Mouse (Mus musculus) midbrain, embryonic 15.5 days (tissue): ENCODE measurements around the gene Osbpl10. TPM values are rescaled to one million over a fixed set of nuclear protein-coding genes. Genes with fewer than 3 reads are reported as not detected.

ENCODE experiments used
- ATAC-seq: fragments of 200-750 bp; cut with Nextera tagmentation; replicated peaks from 2 replicates; pipeline ENCODE4 v1.8.0; 2017; ENCODE audit warnings: moderate TSS enrichment
- H3K27ac ChIP-seq: fragments of 300-500 bp; sonication (generic); 2 replicates; pipeline ENCODE4 v1.5.1; 2015; ENCODE audit warnings: mild to moderate bottlenecking, inconsistent platforms
- H3K27me3 ChIP-seq: fragments of 300-500 bp; sonication (generic); replicated peaks from 2 replicates; pipeline ENCODE4 v1.6.1; 2015; ENCODE audit warnings: inconsistent platforms
- H3K36me3 ChIP-seq: fragments of 300-500 bp; sonication (generic); replicated peaks from 2 replicates; pipeline ENCODE4 v1.6.1; 2015; ENCODE audit warnings: inconsistent platforms
- H3K4me1 ChIP-seq: fragments of 300-500 bp; sonication (generic); 2 replicates; pipeline ENCODE4 v1.6.1; 2015; ENCODE audit warnings: inconsistent platforms
- H3K4me2 ChIP-seq: fragments of 300-500 bp; sonication (generic); 2 replicates; pipeline ENCODE4 v1.6.1; 2015; ENCODE audit warnings: inconsistent platforms, mild to moderate bottlenecking, moderate library complexity
- H3K4me3 ChIP-seq: fragments of 300-500 bp; sonication (generic); 2 replicates; pipeline ENCODE4 v1.5.1; 2015; ENCODE audit warnings: mild to moderate bottlenecking, inconsistent platforms
- H3K9ac ChIP-seq: fragments of 300-500 bp; sonication (generic); 2 replicates; pipeline ENCODE4 v1.6.1; 2015; ENCODE audit warnings: mild to moderate bottlenecking, inconsistent platforms
- H3K9me3 ChIP-seq: fragments of 300-500 bp; sonication (generic); 2 replicates; pipeline ENCODE4 v1.6.1; 2016; ENCODE audit warnings: inconsistent platforms
- WGBS: fragments of 180-500 bp; shearing (Covaris S2); methylation state at CpG from one replicate; pipeline ENCODE4 v1.1.7; 2015; ENCODE audit warnings: mixed read lengths; 5-methylcytosine and 5-hydroxymethylcytosine counted together
- polyA plus RNA-seq: library from polyadenylated mRNA; unstranded; fragments of >200 nt; fragmentation: Nextera tagmentation; extraction: Ambion mirVana; gene quantifications from 2 replicates; pipeline ENCODE4 v1.2.1, GENCODE M21; 2015

The Osbpl10 gene
- polyA plus RNA-seq, 1 experiment from 2014 or later = 2.8 TPM

- no peak overlapping the region for H3K4me3 ChIP-seq
- H3K4me2 ChIP-seq = no peak overlapping the region
- no peaks in the 10 kb centered on the region for H3K36me3 ChIP-seq
- no peaks in the 10 kb centered on the region for H3K9me3 ChIP-seq
- 93% methylated on average over 1 of the region's 1 CpGs for WGBS
- ATAC-seq = no peak
- H3K9ac ChIP-seq = no peak overlapping the region
- H3K27me3 ChIP-seq = no peaks in the 10 kb centered on the region
- H3K27ac ChIP-seq = no peak overlapping the region
- H3K4me1 ChIP-seq = no peaks in the 10 kb centered on the region
Measured at GRCm38 (mm10) chr9:115064834-115065233, 86.5 kb downstream of the Osbpl10 start.

- H3K4me3 ChIP-seq = no peak overlapping the region
- H3K9ac ChIP-seq = no peak overlapping the region
- WGBS = 80% methylated on average over 8 of the region's 9 CpGs
- H3K9me3 ChIP-seq = no peaks in the 10 kb centered on the region
- H3K27ac ChIP-seq = no peak overlapping the region
- no peaks in the 10 kb centered on the region for H3K36me3 ChIP-seq
- ATAC-seq = no peak
- H3K4me1 ChIP-seq = no peaks in the 10 kb centered on the region
- no peak overlapping the region for H3K4me2 ChIP-seq
- no peaks in the 10 kb centered on the region for H3K27me3 ChIP-seq
Measured at GRCm38 (mm10) chr9:115067071-115067470, 88.7 kb downstream of the Osbpl10 start.

- 89% methylated on average over 4 of the region's 4 CpGs for WGBS
- H3K4me3 ChIP-seq = no peak overlapping the region
- no peaks in the 10 kb centered on the region for H3K4me1 ChIP-seq
- ATAC-seq = no peak
- H3K27me3 ChIP-seq = no peaks in the 10 kb centered on the region
- no peaks in the 10 kb centered on the region for H3K9me3 ChIP-seq
- H3K9ac ChIP-seq = no peak overlapping the region
- no peak overlapping the region for H3K27ac ChIP-seq
- no peaks in the 10 kb centered on the region for H3K36me3 ChIP-seq
- H3K4me2 ChIP-seq = no peak overlapping the region
Measured at GRCm38 (mm10) chr9:115075191-115075590, 96.8 kb downstream of the Osbpl10 start.

GRCm38 (mm10) chr9:115088295-115088993, 110.1 kb downstream of the Osbpl10 start:
- peak; percentile 75 for ATAC-seq
- 51% methylated on average over 17 of the region's 17 CpGs for WGBS
- H3K27me3 ChIP-seq = no peaks in the 10 kb centered on the region
- 0 out of 2 replicates have a peak, but pooled peaks cover 5% of the 10 kb centered on the region for H3K4me1 ChIP-seq
- no peak overlapping the region for H3K4me3 ChIP-seq
- no peaks in the 10 kb centered on the region for H3K9me3 ChIP-seq
- H3K9ac ChIP-seq = no peak overlapping the region
- no peaks in the 10 kb centered on the region for H3K36me3 ChIP-seq
- no peak overlapping the region for H3K27ac ChIP-seq
- no peak overlapping the region for H3K4me2 ChIP-seq

GRCm38 (mm10) chr9:115089644-115090043, 111.3 kb downstream of the Osbpl10 start:
- Histone ChIP-seq H3K9me3 (no peaks in the 10 kb centered on the region), H3K36me3 (no peaks in the 10 kb centered on the region), H3K4me1 (0 out of 2 replicates have a peak, but pooled peaks cover 5% of the 10 kb centered on the region), H3K27me3 (no peaks in the 10 kb centered on the region), H3K9ac (no peak overlapping the region), H3K27ac (no peak overlapping the region), H3K4me2 (no peak overlapping the region), H3K4me3 (no peak overlapping the region)
- 74% methylated on average over 5 of the region's 5 CpGs for WGBS
- ATAC-seq = no peak

GRCm38 (mm10) chr9:115096481-115096880, 118.1 kb downstream of the Osbpl10 start:
- Histone ChIP-seq H3K27ac (no peak overlapping the region), H3K4me1 (no peaks in the 10 kb centered on the region), H3K4me2 (no peak overlapping the region)

GRCm38 (mm10) chr9:115097340-115097739, 119.0 kb downstream of the Osbpl10 start:
- Histone ChIP-seq H3K4me3 (no peak overlapping the region), H3K4me1 (no peaks in the 10 kb centered on the region), H3K9ac (no peak overlapping the region), H3K27me3 (no peaks in the 10 kb centered on the region), H3K27ac (no peak overlapping the region), H3K9me3 (no peaks in the 10 kb centered on the region), H3K36me3 (no peaks in the 10 kb centered on the region), H3K4me2 (no peak overlapping the region)
- WGBS = 85% methylated on average over 4 of the region's 4 CpGs
- ATAC-seq = no peak

More at GRCm38 (mm10) chr9:115096481-115096880, 118.1 kb downstream of the Osbpl10 start:
- Histone ChIP-seq H3K9me3 (no peaks in the 10 kb centered on the region), H3K9ac (no peak overlapping the region), H3K36me3 (no peaks in the 10 kb centered on the region), H3K4me3 (no peak overlapping the region), H3K27me3 (no peaks in the 10 kb centered on the region)
- no peak for ATAC-seq
- 78% methylated on average over 10 of the region's 10 CpGs for WGBS

GRCm38 (mm10) chr9:115100181-115100915, 122.0 kb downstream of the Osbpl10 start:
- 83% methylated on average over 15 of the region's 15 CpGs for WGBS
- Histone ChIP-seq H3K4me1 (no peaks in the 10 kb centered on the region), H3K4me3 (no peak overlapping the region), H3K9ac (no peak overlapping the region), H3K27me3 (no peaks in the 10 kb centered on the region), H3K9me3 (no peaks in the 10 kb centered on the region), H3K4me2 (no peak overlapping the region), H3K36me3 (no peaks in the 10 kb centered on the region), H3K27ac (no peak overlapping the region)
- no peak for ATAC-seq

GRCm38 (mm10) chr9:115107430-115107829, 129.1 kb downstream of the Osbpl10 start:
- 0 out of 2 replicates have a peak overlapping the region, but pooled peaks have one; percentile 4 for H3K27ac ChIP-seq
- peaks cover 13% of the 10 kb centered on the region; the same call in 1 of the 2 replicates for H3K4me1 ChIP-seq
- no peaks in the 10 kb centered on the region for H3K36me3 ChIP-seq
- 48% methylated on average over 7 of the region's 7 CpGs for WGBS
- H3K4me2 ChIP-seq = peak overlapping the region; percentile 3; the same call in 1 of the 2 replicates
- H3K9ac ChIP-seq = no peak overlapping the region
- no peaks in the 10 kb centered on the region for H3K27me3 ChIP-seq
- peak; percentile 82; the same call in 1 of the 2 replicates for ATAC-seq
- H3K9me3 ChIP-seq = no peaks in the 10 kb centered on the region
- H3K4me3 ChIP-seq = no peak overlapping the region

GRCm38 (mm10) chr9:115110655-115111054, 132.3 kb downstream of the Osbpl10 start:
- Histone ChIP-seq H3K9ac (no peak overlapping the region), H3K4me3 (no peak overlapping the region), H3K4me1 (peaks cover 13% of the 10 kb centered on the region; the same call in 1 of the 2 replicates), H3K27me3 (no peaks in the 10 kb centered on the region), H3K4me2 (no peak overlapping the region), H3K9me3 (no peaks in the 10 kb centered on the region), H3K36me3 (no peaks in the 10 kb centered on the region), H3K27ac (no peak overlapping the region)
- no peak for ATAC-seq
- 64% methylated on average over 3 of the region's 3 CpGs for WGBS

- Histone ChIP-seq H3K27ac (no peak overlapping the region), H3K4me3 (no peak overlapping the region), H3K4me2 (no peak overlapping the region), H3K9ac (no peak overlapping the region), H3K9me3 (no peaks in the 10 kb centered on the region), H3K27me3 (no peaks in the 10 kb centered on the region), H3K36me3 (no peaks in the 10 kb centered on the region), H3K4me1 (peaks cover 13% of the 10 kb centered on the region)
- ATAC-seq = no peak
- WGBS = 76% methylated on average over 10 of the region's 10 CpGs
Measured at GRCm38 (mm10) chr9:115117314-115117713, 138.9 kb downstream of the Osbpl10 start.

- H3K36me3 ChIP-seq = no peaks in the 10 kb centered on the region
- H3K27ac ChIP-seq = 0 out of 2 replicates have a peak overlapping the region, but pooled peaks have one; percentile 10
- no peak overlapping the region for H3K4me3 ChIP-seq
- H3K4me1 ChIP-seq = peaks cover 13% of the 10 kb centered on the region
- WGBS = 77% methylated on average over 5 of the region's 5 CpGs
- H3K27me3 ChIP-seq = no peaks in the 10 kb centered on the region
- H3K9ac ChIP-seq = no peak overlapping the region
- no peaks in the 10 kb centered on the region for H3K9me3 ChIP-seq
- no peak for ATAC-seq
- H3K4me2 ChIP-seq = no peak overlapping the region
Measured at GRCm38 (mm10) chr9:115120276-115120675, 141.9 kb downstream of the Osbpl10 start.
